Mouse (Mus musculus) embryonic fibroblast, embryonic 13.5 days (primary cell): ENCODE measurements around the gene Nudt16l1. TPM values are rescaled to one million over a fixed set of nuclear protein-coding genes. Genes with fewer than 3 reads are reported as not detected.
A peak's percentile ranks its signal among the peaks of the same experiment; 100 is the strongest.

Source experiments
- H3K27ac ChIP-seq: 2 replicates; pipeline ENCODE4 v1.5.1; 2012; ENCODE audit warnings: low read length, control low read depth, inconsistent platforms; ENCODE audit not compliant: insufficient read depth
- H3K4me1 ChIP-seq: 2 replicates; pipeline ENCODE4 v1.6.1; 2011; ENCODE audit warnings: low read length; ENCODE audit not compliant: control insufficient read depth, insufficient read depth
- H3K4me3 ChIP-seq: 2 replicates; pipeline ENCODE4 v1.5.1; 2011; ENCODE audit warnings: mild to moderate bottlenecking, control low read depth, low read length; ENCODE audit not compliant: insufficient read depth
- CTCF ChIP-seq: IDR thresholded peaks from 2 replicates; pipeline ENCODE4 v1.5.1; 2011; ENCODE audit warnings: mild to moderate bottlenecking, control low read depth, low read length, moderate library complexity, borderline replicate concordance; ENCODE audit not compliant: insufficient read depth
- POLR2A ChIP-seq: IDR thresholded peaks from 2 replicates; pipeline ENCODE4 v1.6.1; 2011; ENCODE audit warnings: low read depth, mild to moderate bottlenecking, control low read depth, low read length, moderate library complexity
- polyA plus RNA-seq: library from polyadenylated mRNA; stranded (reverse); fragments of >200 nt; gene quantifications from 2 replicates; pipeline ENCODE4 v1.2.4, GENCODE M21; 2011; ENCODE audit warnings: low read depth; ENCODE audit not compliant: missing spikeins, insufficient read length

Gene Nudt16l1
- polyA plus RNA-seq, 1 experiment, result 27.5 TPM

GRCm38 (mm10) chr16:4947378-4947777 lies 8.8 kb downstream of the Nudt16l1 start:
- no peak overlapping the region for H3K27ac ChIP-seq
- H3K4me3 ChIP-seq, result no peak overlapping the region
- H3K4me1 ChIP-seq, result no peaks in the 10 kb centered on the region
- TF ChIP-seq POLR2A (no peak), CTCF (no peak)

- TF ChIP-seq POLR2A, result no peak
- no peak for TF ChIP-seq CTCF
- Histone ChIP-seq H3K4me3 (no peak overlapping the region), H3K4me1 (no peaks in the 10 kb centered on the region), H3K27ac (no peak overlapping the region)
These were observed 18.0 kb downstream of the Nudt16l1 start for GRCm38 (mm10) chr16:4956609-4957008.

DNA sequence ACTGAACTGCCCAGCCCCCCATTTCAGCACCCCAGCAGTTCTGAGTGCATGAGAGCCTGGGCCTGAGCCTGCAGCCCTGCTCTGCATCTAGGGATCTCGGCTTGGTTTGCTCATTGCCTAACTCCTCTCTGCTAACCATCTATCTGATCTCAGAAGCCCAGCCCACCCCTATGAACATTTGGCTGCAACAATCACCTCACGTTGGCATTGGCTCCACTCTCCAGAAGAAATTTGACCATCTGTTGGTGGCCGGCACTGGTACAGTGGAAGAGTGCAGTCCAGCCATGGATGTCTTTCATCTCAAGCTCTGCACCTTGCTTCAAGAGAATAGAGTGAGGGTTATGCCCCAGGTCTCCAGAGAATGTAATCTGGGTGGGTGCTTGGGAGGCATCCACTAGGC lies 18.9 kb downstream of the Nudt16l1 start:
- TF ChIP-seq CTCF (no peak), POLR2A (no peak)
- H3K27ac ChIP-seq, result no peak overlapping the region
- H3K4me3 ChIP-seq, result no peak overlapping the region
- H3K4me1 ChIP-seq, result no peaks in the 10 kb centered on the region; the same call in 1 of the 2 replicates

DNA sequence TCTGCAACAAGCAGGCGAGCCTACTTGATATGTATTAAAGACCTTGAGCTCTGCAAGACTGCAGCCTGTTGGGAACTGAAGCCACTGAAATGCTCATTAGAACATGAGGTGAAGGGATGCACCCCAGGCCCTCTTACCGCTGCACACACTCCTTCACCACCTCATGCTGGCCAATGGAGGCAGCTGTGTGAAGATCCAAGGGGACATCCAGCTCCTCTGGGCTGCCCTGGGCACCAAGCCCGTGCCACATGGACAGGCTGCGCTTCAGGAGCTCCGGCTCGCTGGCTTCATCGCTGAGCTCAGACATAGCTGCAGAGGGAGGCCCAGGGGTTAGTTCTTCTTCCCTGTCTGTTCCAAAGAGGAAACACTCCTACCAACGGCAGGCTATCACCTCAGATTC lies 21.7 kb downstream of the Nudt16l1 start:
- H3K4me3 ChIP-seq, result no peak overlapping the region
- peaks cover 3% of the 10 kb centered on the region for H3K4me1 ChIP-seq
- TF ChIP-seq CTCF (no peak), POLR2A (no peak)
- H3K27ac ChIP-seq, result no peak overlapping the region

GRCm38 (mm10) chr16:4963346-4963745 lies 24.8 kb downstream of the Nudt16l1 start:
- TF ChIP-seq POLR2A, result no peak
- Histone ChIP-seq H3K4me3 (peak overlapping the region; percentile 94), H3K4me1 (peaks cover 5% of the 10 kb centered on the region), H3K27ac (no peak overlapping the region)

GRCm38 (mm10) chr16:4963797-4964709 lies 25.5 kb downstream of the Nudt16l1 start, which contains the start of gene Anks3:
TSS of gene Anks3 (minus strand) at chr16:4964205.
- Histone ChIP-seq H3K27ac (no peak within 1 kb of the TSS; the same call in 1 of the 2 replicates), H3K4me1 (peaks cover 5% of the 10 kb centered on the region), H3K4me3 (peak within 1 kb of the TSS; percentile 94)
- TF ChIP-seq CTCF, result no peak
- TF ChIP-seq POLR2A, result peak; percentile 82

DNA sequence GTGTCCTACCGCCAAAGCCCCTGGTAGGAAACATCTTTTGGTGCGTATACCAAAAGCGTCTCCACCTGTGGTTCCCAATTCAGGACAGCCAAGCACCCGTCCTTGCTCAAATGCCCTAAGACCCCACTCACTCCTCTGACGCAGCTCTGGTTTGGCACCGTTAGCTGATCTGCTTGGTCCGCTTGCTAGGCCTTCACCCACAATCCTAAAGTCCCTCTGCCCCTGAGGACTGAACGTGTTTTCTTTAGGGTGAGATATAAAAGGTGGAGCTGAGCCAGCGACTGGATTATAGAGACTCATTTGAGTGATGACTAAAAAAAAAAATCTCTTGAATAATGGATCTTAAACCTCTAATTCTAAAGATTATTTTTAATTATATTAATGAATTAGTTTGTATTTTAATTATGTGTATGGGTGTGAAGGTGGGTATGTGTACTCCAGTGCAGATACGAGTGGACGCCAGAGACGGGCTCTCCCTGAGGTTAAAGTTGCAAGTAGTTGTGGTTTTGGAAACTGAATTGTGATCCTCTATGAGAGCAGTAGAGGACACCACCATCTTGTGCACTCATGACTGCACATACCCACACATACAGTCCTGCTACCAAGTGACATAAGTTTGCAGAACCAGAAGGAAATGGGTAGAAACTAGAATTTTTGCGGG lies 26.3 kb downstream of the Nudt16l1 start:
- peaks cover 5% of the 10 kb centered on the region for H3K4me1 ChIP-seq
- no peak for TF ChIP-seq POLR2A
- no peak for TF ChIP-seq CTCF
- H3K4me3 ChIP-seq, result peak overlapping the region; percentile 94
- no peak overlapping the region; the same call in 1 of the 2 replicates for H3K27ac ChIP-seq

- Histone ChIP-seq H3K4me3 (no peak overlapping the region), H3K4me1 (peaks cover 5% of the 10 kb centered on the region), H3K27ac (no peak overlapping the region)
- TF ChIP-seq POLR2A, result no peak
These were observed 27.0 kb downstream of the Nudt16l1 start for GRCm38 (mm10) chr16:4965392-4966129.

- H3K4me1 ChIP-seq, result peaks cover 2% of the 10 kb centered on the region; the same call in 1 of the 2 replicates
- H3K4me3 ChIP-seq, result no peak overlapping the region
- H3K27ac ChIP-seq, result no peak overlapping the region
- TF ChIP-seq POLR2A (no peak), CTCF (no peak)
These were observed 29.9 kb downstream of the Nudt16l1 start for GRCm38 (mm10) chr16:4968426-4968825.
